10 mouse cellular contexts compared by ENCODE assay signal in genomic region chr12:72374823-72375225, GRCm38 (mm10). TPM values are rescaled to one million over a fixed set of nuclear protein-coding genes. Genes with fewer than 3 reads are reported as not detected.
DNase-seq lines count a peak whose midpoint lies in the region; ATAC-seq and TF ChIP-seq lines count a peak whose summit lies in the region.
"Had no signal": no experiment of that assay in that cellular context is flagged by ENCODE, and none has a peak within 500 bp of the region (broad histone marks: within the 10 kb centered on the region; RNA-seq: fewer than 3 reads in every experiment).

No protein-coding gene starts in this region.

- H3K9ac ChIP-seq in lung, embryonic 14.5 days = no peak overlapping the region
- H3K9ac ChIP-seq in embryonic facial prominence, embryonic 11.5 days (replicated peaks; ENCODE audit: low read length) = no peak overlapping the region
- peak overlapping the region; percentile 42 for H3K9ac ChIP-seq in hindbrain, embryonic 16.5 days (ENCODE audit: low read depth, low read length)
- no peak overlapping the region for H3K9ac ChIP-seq in neural tube, embryonic 15.5 days (replicated peaks)
- H3K9ac ChIP-seq: embryonic facial prominence, embryonic 13.5 days; heart, embryonic 13.5 days had no signal

- TF ChIP-seq CTCF in lung, embryonic 14.5 days (IDR thresholded peaks at IDR 0.05; ENCODE audit: low read depth) = no peak

- ATAC-seq in lung, embryonic 14.5 days (ENCODE audit: insufficient read depth) = no peak
- ATAC-seq in embryonic facial prominence, embryonic 11.5 days (replicated peaks; ENCODE audit: insufficient number of reproducible peaks, low FRiP score, low TSS enrichment, low read depth) = peak; percentile 65; the same call in 1 of the 2 replicates
- ATAC-seq in hindbrain, embryonic 16.5 days = peak; percentile 70
- ATAC-seq in neural tube, embryonic 15.5 days (ENCODE audit: low FRiP score) = peak; percentile 62
- no peak for ATAC-seq in megakaryocyte-erythroid progenitor cell, adult 5-6 weeks (replicated peaks; ENCODE audit: low FRiP score, low TSS enrichment, poor library complexity, severe bottlenecking)

- H3K9me3 ChIP-seq in lung, embryonic 14.5 days (ENCODE audit: low read depth, low read length) = no peaks in the 10 kb centered on the region
- H3K9me3 ChIP-seq in embryonic facial prominence, embryonic 11.5 days (replicated peaks; ENCODE audit: control insufficient read depth, low read length) = no peaks in the 10 kb centered on the region
- no peaks in the 10 kb centered on the region for H3K9me3 ChIP-seq in hindbrain, embryonic 16.5 days (ENCODE audit: control insufficient read depth, low read length)
- H3K9me3 ChIP-seq in neural tube, embryonic 15.5 days (replicated peaks) = no peaks in the 10 kb centered on the region
- H3K9me3 ChIP-seq: embryonic facial prominence, embryonic 13.5 days; heart, embryonic 13.5 days had no signal

- H3K4me3 ChIP-seq in lung, embryonic 14.5 days (ENCODE audit: low read depth, low read length) = no peak overlapping the region
- H3K4me3 ChIP-seq in embryonic facial prominence, embryonic 11.5 days (ENCODE audit: low read depth, low read length) = no peak overlapping the region
- peak overlapping the region; percentile 3; the same call in 1 of the 2 replicates for H3K4me3 ChIP-seq in hindbrain, embryonic 16.5 days (ENCODE audit: low read length)
- H3K4me3 ChIP-seq in neural tube, embryonic 15.5 days (replicated peaks) = no peak overlapping the region
- H3K4me3 ChIP-seq: embryonic facial prominence, embryonic 13.5 days; heart, embryonic 13.5 days had no signal

- no peaks in the 10 kb centered on the region for H3K4me1 ChIP-seq in lung, embryonic 14.5 days (ENCODE audit: insufficient read depth)
- no peaks in the 10 kb centered on the region for H3K4me1 ChIP-seq in embryonic facial prominence, embryonic 11.5 days (ENCODE audit: control insufficient read depth, insufficient read depth, low read length)
- H3K4me1 ChIP-seq in hindbrain, embryonic 16.5 days (ENCODE audit: control insufficient read depth, insufficient read depth, low read depth, low read length) = peaks cover 23% of the 10 kb centered on the region
- peaks cover 38% of the 10 kb centered on the region for H3K4me1 ChIP-seq in neural tube, embryonic 15.5 days

- no peak overlapping the region for H3K27ac ChIP-seq in lung, embryonic 14.5 days (ENCODE audit: low read depth)
- no peak overlapping the region for H3K27ac ChIP-seq in embryonic facial prominence, embryonic 11.5 days (replicated peaks; ENCODE audit: low read depth, low read length)
- peak overlapping the region; percentile 65 for H3K27ac ChIP-seq in hindbrain, embryonic 16.5 days (ENCODE audit: low read depth, low read length)
- H3K27ac ChIP-seq in neural tube, embryonic 15.5 days (replicated peaks) = peak overlapping the region; percentile 83
- H3K27ac ChIP-seq: embryonic facial prominence, embryonic 13.5 days; heart, embryonic 13.5 days had no signal

- H3K27me3 ChIP-seq in lung, embryonic 14.5 days (ENCODE audit: insufficient read depth, low read length) = no peaks in the 10 kb centered on the region
- no peaks in the 10 kb centered on the region for H3K27me3 ChIP-seq in embryonic facial prominence, embryonic 11.5 days (ENCODE audit: control insufficient read depth, insufficient read depth, low read length)
- H3K27me3 ChIP-seq in hindbrain, embryonic 16.5 days (replicated peaks; ENCODE audit: control insufficient read depth, insufficient read depth, low read length) = no peaks in the 10 kb centered on the region
- H3K27me3 ChIP-seq in neural tube, embryonic 15.5 days (replicated peaks) = no peaks in the 10 kb centered on the region
- H3K27me3 ChIP-seq: embryonic facial prominence, embryonic 13.5 days; heart, embryonic 13.5 days had no signal

- intact Hi-C loops in gastrocnemius, postnatal 14 days (cut with DNase I; ENCODE audit: low total_unique reads) = no loop called here

- H3K4me2 ChIP-seq in lung, embryonic 14.5 days = no peak overlapping the region
- no peak overlapping the region for H3K4me2 ChIP-seq in embryonic facial prominence, embryonic 11.5 days (ENCODE audit: low read depth, low read length)
- H3K4me2 ChIP-seq in hindbrain, embryonic 16.5 days (ENCODE audit: low read length) = peak overlapping the region; percentile 3
- H3K4me2 ChIP-seq in neural tube, embryonic 15.5 days = peak overlapping the region; percentile 37
- H3K4me2 ChIP-seq: embryonic facial prominence, embryonic 13.5 days; heart, embryonic 13.5 days had no signal

- DNase-seq in lung, embryonic 14.5 days = peak; percentile 38
- no peak for DNase-seq in lung, postnatal 4 days
- DNase-seq in embryonic facial prominence, embryonic 11.5 days (ENCODE audit: low spot score) = peak; percentile 43
- no peak for DNase-seq in urinary bladder, postnatal 36 days (ENCODE audit: low spot score in 2 of 2)
- DNase-seq in gastrocnemius, postnatal 14 days = no peak

- H3K36me3 ChIP-seq in lung, embryonic 14.5 days (ENCODE audit: insufficient read depth) = no peaks in the 10 kb centered on the region
- H3K36me3 ChIP-seq in embryonic facial prominence, embryonic 11.5 days (replicated peaks; ENCODE audit: control insufficient read depth, insufficient read depth, low read depth, low read length) = no peaks in the 10 kb centered on the region
- no peaks in the 10 kb centered on the region for H3K36me3 ChIP-seq in hindbrain, embryonic 16.5 days (ENCODE audit: control insufficient read depth, insufficient read depth, low read length)
- no peaks in the 10 kb centered on the region for H3K36me3 ChIP-seq in neural tube, embryonic 15.5 days
- H3K36me3 ChIP-seq: embryonic facial prominence, embryonic 13.5 days; heart, embryonic 13.5 days had no signal

- 58% methylated on average over 11 of the region's 11 CpGs for WGBS in lung, embryonic 14.5 days
- whole genome bisulfite sequencing in embryonic facial prominence, embryonic 11.5 days = 48% methylated on average over 11 of the region's 11 CpGs
- WGBS in hindbrain, embryonic 16.5 days = 14% methylated on average over 11 of the region's 11 CpGs
- 17% methylated on average over 11 of the region's 11 CpGs for WGBS in neural tube, embryonic 15.5 days

RNA-seq across cellular contexts. Expression of gene Rtn1, which starts 34.0 kb away (rescaled TPM):
- polyA plus RNA-seq in lung, embryonic 14.5 days (2014; fragmentation: Nextera tagmentation; extraction: Ambion mirVana) = 9.4 and 9.8 TPM in 2 replicates
- polyA plus RNA-seq in embryonic facial prominence, embryonic 11.5 days (2014; fragmentation: Nextera tagmentation; extraction: Ambion mirVana) = 79.0 and 110 TPM in 2 replicates
- 3,305 and 3,556 TPM in 2 replicates for polyA plus RNA-seq in hindbrain, embryonic 16.5 days (2015; fragmentation: Nextera tagmentation; extraction: Ambion mirVana)
- 2,686 and 3,326 TPM in 2 replicates for polyA plus RNA-seq in neural tube, embryonic 15.5 days (2015; fragmentation: Nextera tagmentation; extraction: Ambion mirVana)
- total RNA-seq in megakaryocyte-erythroid progenitor cell, adult 5-6 weeks (2014; fragmentation: Nextera tagmentation) = not detected in 2 replicates
- not detected in 2 replicates for total RNA-seq in megakaryocyte-erythroid progenitor cell, adult 5-6 weeks (2017)
- 1 to 10 TPM; 3.3 to 4.6 TPM for total RNA-seq in gastrocnemius, postnatal 14 days (2021)

Comparison
In these comparisons a context has a peak if more than half of its experiments do, and no peak if none do; other contexts are left out.
1. DNase-seq: peak in lung, embryonic 14.5 days (single experiment) and embryonic facial prominence, embryonic 11.5 days (single experiment); none in lung, postnatal 4 days (0 of 2), urinary bladder, postnatal 36 days (0 of 2) and gastrocnemius, postnatal 14 days (single experiment).
2. ATAC-seq: peak in embryonic facial prominence, embryonic 11.5 days (single experiment), hindbrain, embryonic 16.5 days (single experiment) and neural tube, embryonic 15.5 days (single experiment); none in lung, embryonic 14.5 days (single experiment) and megakaryocyte-erythroid progenitor cell, adult 5-6 weeks (single experiment).
3. H3K27ac ChIP-seq: peak in hindbrain, embryonic 16.5 days (single experiment) and neural tube, embryonic 15.5 days (single experiment); none in lung, embryonic 14.5 days (single experiment) and embryonic facial prominence, embryonic 11.5 days (single experiment).
4. H3K4me2 ChIP-seq: peak in hindbrain, embryonic 16.5 days (single experiment) and neural tube, embryonic 15.5 days (single experiment); none in lung, embryonic 14.5 days (single experiment) and embryonic facial prominence, embryonic 11.5 days (single experiment).
5. RNA of gene Rtn1, which starts 34.0 kb away (polyA plus RNA-seq): 3,305 to 3,556 TPM in hindbrain, embryonic 16.5 days and 2,686 to 3,326 TPM in neural tube, embryonic 15.5 days; 79.0 to 110 TPM in embryonic facial prominence, embryonic 11.5 days and 9.4 to 9.8 TPM in lung, embryonic 14.5 days; every median in the first group is over 10 times any median in the second.